Mouse (Mus musculus): ENCODE results near the gene Tnr. TPM values are rescaled to one million over a fixed set of nuclear protein-coding genes. Genes with fewer than 3 reads are reported as not detected.

Tnr gene
- polyA plus RNA-seq, 1 experiment, result not detected

DNA sequence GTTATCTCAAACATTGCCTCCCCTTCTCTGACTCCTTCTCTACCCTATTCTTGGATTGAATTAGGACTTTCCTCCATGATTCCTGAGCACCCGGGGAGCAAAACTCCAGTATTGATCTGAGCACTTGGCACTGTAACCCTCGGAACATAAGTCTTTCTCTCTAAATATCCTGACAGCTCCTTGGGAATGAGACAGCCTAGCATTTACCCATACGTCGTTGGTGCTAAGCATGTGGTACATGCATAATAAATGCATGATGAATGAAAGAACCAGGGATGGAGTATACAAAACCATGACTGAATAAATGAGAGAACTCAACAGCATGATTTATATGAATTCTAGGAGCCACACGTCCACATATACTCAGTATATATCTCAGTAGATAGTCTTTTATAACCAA, 226.8 kb downstream of the Tnr start:
- H3K4me1 ChIP-seq (ENCODE audit: control insufficient read depth, insufficient read depth, insufficient read length, low read length), result no peaks in the 10 kb centered on the region
- no peak overlapping the region for H3K27ac ChIP-seq (replicated peaks; ENCODE audit: low read depth, low read length)
- no peak overlapping the region for H3K4me3 ChIP-seq (ENCODE audit: insufficient read depth, low read depth, low read length)

DNA sequence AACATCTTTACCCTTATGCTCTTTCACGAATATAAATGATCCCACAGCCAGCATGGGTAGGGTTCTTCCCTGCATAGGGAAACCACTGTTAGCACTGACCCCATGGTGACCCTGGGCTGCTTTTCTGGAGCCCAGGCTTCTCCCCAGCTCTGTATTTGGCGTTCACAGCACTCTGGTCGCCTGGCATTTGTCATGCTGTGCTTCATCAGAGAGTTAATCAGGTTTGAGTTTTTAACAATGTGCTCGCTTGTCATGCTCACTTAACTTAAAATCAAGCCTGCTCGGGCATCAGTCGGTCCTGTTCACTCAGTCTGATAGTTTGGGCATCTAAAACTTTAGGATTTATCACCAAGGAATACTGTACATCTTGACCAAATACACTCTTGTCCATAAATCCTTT, 227.3 kb downstream of the Tnr start:
- Histone ChIP-seq H3K27ac (replicated peaks; ENCODE audit: low read depth, low read length) (no peak overlapping the region), H3K4me3 (ENCODE audit: insufficient read depth, low read depth, low read length) (no peak overlapping the region), H3K4me1 (ENCODE audit: control insufficient read depth, insufficient read depth, insufficient read length, low read length) (no peaks in the 10 kb centered on the region)

DNA sequence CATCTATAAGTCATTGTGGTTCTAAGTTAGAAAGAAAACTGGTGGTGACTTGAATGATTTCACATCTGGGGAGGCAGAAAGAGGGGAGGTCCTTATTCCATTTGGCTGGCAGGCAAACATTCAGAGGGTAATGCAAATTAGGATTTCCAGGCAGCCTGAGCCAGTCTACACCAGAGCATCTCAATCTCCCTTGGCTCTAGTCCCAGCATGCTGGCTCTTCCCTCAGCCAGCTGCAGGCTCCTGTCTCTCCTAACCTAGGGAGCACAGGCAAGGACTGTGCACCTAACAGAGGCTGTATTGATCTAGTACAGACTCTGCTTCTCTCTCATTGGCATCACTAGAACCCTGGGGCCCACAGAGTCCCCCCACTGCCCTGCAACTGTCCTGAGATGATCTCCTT, 237.4 kb downstream of the Tnr start:
- Histone ChIP-seq H3K4me1 (ENCODE audit: control insufficient read depth, insufficient read depth, insufficient read length, low read length) (no peaks in the 10 kb centered on the region), H3K4me3 (ENCODE audit: insufficient read depth, low read depth, low read length) (no peak overlapping the region), H3K27ac (replicated peaks; ENCODE audit: low read depth, low read length) (no peak overlapping the region)

DNA sequence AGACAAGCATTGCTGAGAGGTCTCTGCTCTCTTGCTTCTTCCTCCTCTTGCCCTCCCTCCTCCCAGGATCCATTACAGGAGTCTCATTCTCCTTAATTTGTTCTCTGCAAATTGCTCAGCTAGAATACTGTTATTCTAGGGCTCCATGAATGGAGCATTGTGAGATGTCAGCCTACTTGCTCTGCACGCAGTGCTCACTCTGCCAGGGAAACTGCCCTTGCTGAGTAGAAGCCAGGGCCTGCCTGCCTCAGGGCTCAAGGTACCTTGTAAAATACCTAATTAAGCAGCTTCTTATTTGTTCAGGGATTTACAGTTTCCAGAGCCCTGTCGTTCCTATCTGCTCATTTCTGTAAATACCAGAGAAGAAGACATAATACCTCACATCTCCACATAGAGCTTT, 240.3 kb downstream of the Tnr start:
- Histone ChIP-seq H3K4me1 (ENCODE audit: control insufficient read depth, insufficient read depth, insufficient read length, low read length) (no peaks in the 10 kb centered on the region), H3K4me3 (ENCODE audit: insufficient read depth, low read depth, low read length) (no peak overlapping the region), H3K27ac (replicated peaks; ENCODE audit: low read depth, low read length) (no peak overlapping the region)

DNA sequence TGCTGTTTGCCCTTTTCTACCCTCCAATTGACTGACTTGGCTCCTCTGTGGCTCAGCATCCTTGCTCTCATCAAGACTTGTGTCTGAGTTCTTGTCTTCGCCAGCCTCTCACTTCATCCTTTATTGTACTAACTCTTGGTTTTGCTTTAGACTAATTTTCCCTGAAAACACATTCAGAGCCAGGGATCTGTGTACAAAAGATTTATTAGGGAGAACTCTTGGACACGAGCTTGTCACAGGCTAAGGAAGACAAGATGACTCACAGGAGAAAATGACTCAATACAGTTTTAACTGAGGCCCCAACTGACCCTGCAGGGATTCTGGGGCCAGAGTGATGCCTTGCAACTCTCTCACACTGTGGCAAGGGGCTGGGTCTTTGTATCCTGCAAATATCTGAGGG, 241.3 kb downstream of the Tnr start:
- H3K27ac ChIP-seq (replicated peaks; ENCODE audit: low read depth, low read length), result no peak overlapping the region
- no peak overlapping the region for H3K4me3 ChIP-seq (ENCODE audit: insufficient read depth, low read depth, low read length)
- no peaks in the 10 kb centered on the region for H3K4me1 ChIP-seq (ENCODE audit: control insufficient read depth, insufficient read depth, insufficient read length, low read length)

DNA sequence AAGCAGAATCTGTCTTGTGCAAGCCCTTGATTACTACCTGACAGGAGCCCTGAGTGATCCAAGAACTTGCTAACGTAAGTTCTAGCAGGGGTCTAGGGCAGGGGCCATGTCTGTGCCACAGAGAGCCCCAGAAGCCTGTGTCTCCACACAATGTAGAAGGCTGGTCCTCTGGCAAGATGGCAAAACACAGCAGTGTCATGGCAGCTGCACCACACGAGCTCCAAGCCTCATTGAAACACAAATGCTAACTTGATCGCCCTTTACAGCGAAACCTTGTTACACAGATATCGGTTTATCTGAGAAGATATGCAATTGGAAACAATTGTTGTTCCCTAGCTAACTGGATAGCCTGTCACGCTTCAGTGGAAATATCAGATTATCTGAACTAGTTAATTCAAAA, 246.4 kb downstream of the Tnr start:
- Histone ChIP-seq H3K4me1 (ENCODE audit: control insufficient read depth, insufficient read depth, insufficient read length, low read length) (no peaks in the 10 kb centered on the region), H3K27ac (replicated peaks; ENCODE audit: low read depth, low read length) (no peak overlapping the region), H3K4me3 (ENCODE audit: insufficient read depth, low read depth, low read length) (no peak overlapping the region)

DNA sequence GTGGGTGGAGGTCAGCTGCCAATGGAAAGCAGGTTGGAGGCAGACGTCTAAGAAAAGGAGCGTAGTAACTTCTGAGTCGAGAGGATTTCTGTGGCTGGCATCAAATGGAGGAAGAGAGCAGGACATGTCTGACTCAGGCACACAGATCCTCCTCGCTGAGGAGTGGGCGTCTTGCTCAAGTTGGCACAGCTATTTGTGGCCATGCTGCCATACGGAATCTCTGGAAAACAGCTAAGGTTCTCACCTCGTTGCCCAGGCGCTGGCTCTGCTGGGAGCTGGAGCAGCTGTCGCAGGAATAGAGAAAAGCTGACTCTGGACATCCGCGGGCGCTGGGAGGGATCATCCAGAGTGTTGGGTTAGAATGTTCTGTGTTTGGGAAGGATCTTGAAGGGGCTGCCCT, 250.1 kb downstream of the Tnr start:
- Histone ChIP-seq H3K4me1 (ENCODE audit: control insufficient read depth, insufficient read depth, insufficient read length, low read length) (no peaks in the 10 kb centered on the region), H3K27ac (replicated peaks; ENCODE audit: low read depth, low read length) (no peak overlapping the region), H3K4me3 (ENCODE audit: insufficient read depth, low read depth, low read length) (no peak overlapping the region)

DNA sequence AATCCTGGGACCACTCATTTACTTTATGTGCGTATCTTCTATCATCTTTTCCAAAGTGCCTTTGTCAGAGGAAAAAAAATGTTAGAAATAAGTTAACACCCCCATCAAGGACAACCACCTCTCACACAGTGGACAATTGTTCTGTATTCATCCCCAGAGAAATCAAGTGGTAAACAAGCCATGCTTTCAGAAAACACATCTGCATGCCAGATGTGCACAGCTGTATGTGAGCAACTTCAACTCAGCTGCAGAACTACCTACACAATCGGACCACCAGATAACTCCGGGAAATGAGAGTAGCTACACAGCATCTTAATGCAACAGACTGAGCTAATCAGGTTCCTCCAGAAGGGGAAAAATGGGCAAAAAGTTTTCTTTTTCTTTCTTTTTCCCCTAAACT, 251.6 kb downstream of the Tnr start:
- Histone ChIP-seq H3K27ac (replicated peaks; ENCODE audit: low read depth, low read length) (no peak overlapping the region), H3K4me3 (ENCODE audit: insufficient read depth, low read depth, low read length) (no peak overlapping the region), H3K4me1 (ENCODE audit: control insufficient read depth, insufficient read depth, insufficient read length, low read length) (no peaks in the 10 kb centered on the region)

DNA sequence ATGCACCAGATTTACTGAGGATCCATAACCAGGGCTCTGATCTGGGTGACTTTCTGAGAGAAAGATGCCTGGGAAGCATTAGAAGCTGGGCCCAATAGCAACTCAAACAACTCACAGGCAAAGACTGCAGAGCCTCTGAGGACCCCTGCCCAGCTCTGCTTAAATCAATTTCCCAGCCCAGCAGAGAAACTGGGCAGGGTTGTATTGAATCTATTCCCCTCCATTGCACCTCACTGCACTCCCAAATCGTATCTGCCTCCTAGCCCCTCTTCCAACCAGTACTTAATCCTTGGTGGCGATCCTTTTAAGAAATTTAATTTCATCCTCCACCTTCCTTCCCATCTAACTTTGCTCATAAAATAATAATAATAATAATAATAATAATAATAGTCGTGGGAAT, 253.5 kb downstream of the Tnr start:
- no peak overlapping the region for H3K27ac ChIP-seq (replicated peaks; ENCODE audit: low read depth, low read length)
- no peaks in the 10 kb centered on the region for H3K4me1 ChIP-seq (ENCODE audit: control insufficient read depth, insufficient read depth, insufficient read length, low read length)
- no peak overlapping the region for H3K4me3 ChIP-seq (ENCODE audit: insufficient read depth, low read depth, low read length)

DNA sequence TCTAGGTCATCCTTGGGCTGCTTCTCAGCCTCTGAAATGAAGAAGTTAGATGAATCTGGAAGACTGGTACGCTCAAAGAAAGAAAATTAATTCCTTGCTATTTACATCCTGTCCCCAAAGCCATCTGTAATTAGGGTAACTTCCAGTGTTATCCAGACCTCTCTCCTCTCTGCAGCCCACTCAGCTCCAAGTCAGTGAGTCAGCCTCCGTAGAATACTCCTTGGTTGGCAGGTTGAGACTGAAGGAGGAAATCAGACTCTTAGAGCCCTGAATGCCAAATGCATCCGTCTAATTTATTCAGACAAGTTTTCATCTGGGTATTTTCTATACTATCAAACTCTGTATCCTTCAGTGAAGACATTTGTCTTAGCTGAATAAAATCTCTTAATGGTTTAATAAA, 255.9 kb downstream of the Tnr start:
- H3K4me1 ChIP-seq (ENCODE audit: control insufficient read depth, insufficient read depth, insufficient read length, low read length), result no peaks in the 10 kb centered on the region
- no peak overlapping the region for H3K27ac ChIP-seq (replicated peaks; ENCODE audit: low read depth, low read length)
- H3K4me3 ChIP-seq (ENCODE audit: insufficient read depth, low read depth, low read length), result no peak overlapping the region

DNA sequence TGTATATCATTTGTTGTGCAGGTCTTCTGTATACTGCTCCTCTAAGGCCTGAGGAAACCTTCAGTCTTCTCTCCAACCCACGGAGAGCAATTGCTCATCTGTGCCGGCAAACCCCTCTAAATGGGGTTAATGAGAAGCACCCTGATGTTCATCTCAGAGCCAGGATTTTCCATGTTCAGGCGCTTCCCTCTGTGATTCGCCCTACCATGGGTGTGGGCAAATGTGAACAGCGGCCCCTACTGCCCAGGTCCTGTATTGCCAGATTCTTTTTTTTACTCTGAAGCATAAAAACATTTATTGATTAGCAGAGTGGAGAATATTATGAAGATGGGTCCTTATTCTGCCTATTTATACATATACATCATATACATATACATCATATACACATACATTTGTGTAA, 260.3 kb downstream of the Tnr start:
- no peaks in the 10 kb centered on the region for H3K4me1 ChIP-seq (ENCODE audit: control insufficient read depth, insufficient read depth, insufficient read length, low read length)
- no peak overlapping the region for H3K4me3 ChIP-seq (ENCODE audit: insufficient read depth, low read depth, low read length)
- no peak overlapping the region for H3K27ac ChIP-seq (replicated peaks; ENCODE audit: low read depth, low read length)

DNA sequence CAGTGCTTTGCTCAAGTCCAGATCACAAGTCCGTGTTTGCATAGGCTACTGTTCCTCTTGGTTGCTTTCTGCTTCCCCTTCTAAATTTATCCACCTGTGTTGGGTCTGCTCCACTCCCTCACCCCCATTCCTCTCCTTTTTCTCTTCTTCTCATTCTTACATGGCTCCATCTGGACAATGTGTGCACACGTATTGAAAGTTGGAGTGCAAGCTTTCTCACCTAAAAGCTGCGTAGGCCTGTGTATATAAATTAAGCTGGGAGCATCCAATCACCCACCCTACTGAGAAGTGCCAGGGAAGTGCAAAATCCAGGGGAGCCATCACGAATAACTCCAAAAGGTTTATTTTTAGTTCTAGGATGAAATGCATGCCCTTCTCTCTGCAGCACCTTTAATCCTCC, 264.7 kb downstream of the Tnr start:
- Histone ChIP-seq H3K27ac (replicated peaks; ENCODE audit: low read depth, low read length) (no peak overlapping the region), H3K4me3 (ENCODE audit: insufficient read depth, low read depth, low read length) (no peak overlapping the region)

DNA sequence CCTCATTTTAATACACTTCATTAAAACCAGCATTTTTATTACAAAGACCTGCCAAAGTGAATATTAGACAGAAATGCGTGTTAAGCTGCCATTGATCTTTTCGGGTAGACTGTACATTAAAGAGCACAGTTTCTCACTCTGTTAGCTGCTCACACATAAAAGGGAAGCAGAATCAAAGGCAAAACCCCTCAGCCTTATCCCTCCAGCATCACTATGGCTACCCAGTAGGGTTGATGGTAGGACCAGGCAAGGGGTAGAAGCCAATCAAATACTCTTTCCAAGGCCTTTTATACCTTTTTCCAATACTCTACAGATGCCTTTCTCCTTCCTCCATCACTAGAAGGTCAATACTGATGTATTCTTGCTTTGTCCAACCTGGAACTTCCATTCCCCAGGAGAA, 269.0 kb downstream of the Tnr start:
- H3K4me3 ChIP-seq (ENCODE audit: insufficient read depth, low read depth, low read length), result no peak overlapping the region
- no peaks in the 10 kb centered on the region for H3K4me1 ChIP-seq (ENCODE audit: control insufficient read depth, insufficient read depth, insufficient read length, low read length)

More for the DNA sequence above, 264.7 kb downstream of the Tnr start:
- H3K4me1 ChIP-seq (ENCODE audit: control insufficient read depth, insufficient read depth, insufficient read length, low read length), result no peaks in the 10 kb centered on the region

DNA sequence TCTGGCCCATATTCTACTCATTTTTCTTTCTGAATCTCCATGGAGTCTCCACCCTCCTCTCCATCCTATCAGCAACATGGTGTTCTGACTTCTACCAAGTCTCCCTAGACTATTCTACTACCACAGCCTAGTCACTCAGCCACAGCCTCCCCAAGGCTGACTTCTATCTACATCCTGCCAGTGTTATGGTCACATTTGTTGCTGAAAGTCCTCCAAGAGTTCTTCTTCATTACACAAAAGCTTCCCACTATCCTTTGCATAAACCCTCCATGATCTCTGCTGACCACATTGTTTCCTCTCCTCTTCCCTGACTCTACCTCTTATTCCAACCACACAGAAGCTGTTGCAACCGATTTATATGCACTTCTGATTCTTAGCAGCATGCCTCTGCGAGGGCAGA, 272.5 kb downstream of the Tnr start:
- no peak overlapping the region for H3K27ac ChIP-seq (replicated peaks; ENCODE audit: low read depth, low read length)
- H3K4me1 ChIP-seq (ENCODE audit: control insufficient read depth, insufficient read depth, insufficient read length, low read length), result no peaks in the 10 kb centered on the region
- no peak overlapping the region for H3K4me3 ChIP-seq (ENCODE audit: insufficient read depth, low read depth, low read length)

More for the DNA sequence above, 269.0 kb downstream of the Tnr start:
- H3K27ac ChIP-seq (replicated peaks; ENCODE audit: low read depth, low read length), result no peak overlapping the region

DNA sequence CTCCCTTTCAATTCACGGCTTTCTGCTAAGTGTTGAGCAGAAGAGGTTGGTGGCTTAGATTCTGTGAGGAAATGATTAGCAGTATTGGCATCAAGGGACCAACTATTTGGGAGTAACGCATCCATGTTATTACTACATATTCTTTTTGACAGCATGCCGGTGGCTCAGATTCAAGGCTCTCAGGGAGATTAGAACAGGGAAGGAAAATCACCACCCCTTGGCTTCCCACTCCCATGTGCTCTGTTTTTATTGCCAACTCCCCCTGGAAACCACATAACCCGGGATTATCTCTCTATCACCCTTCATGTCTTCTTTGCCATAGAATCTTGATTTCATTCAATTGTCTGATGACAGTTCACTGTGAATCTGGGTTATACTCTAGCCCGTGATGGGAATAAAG, 276.8 kb downstream of the Tnr start:
- H3K27ac ChIP-seq (replicated peaks; ENCODE audit: low read depth, low read length), result no peak overlapping the region
- H3K4me1 ChIP-seq (ENCODE audit: control insufficient read depth, insufficient read depth, insufficient read length, low read length), result no peaks in the 10 kb centered on the region
- no peak overlapping the region for H3K4me3 ChIP-seq (ENCODE audit: insufficient read depth, low read depth, low read length)

DNA sequence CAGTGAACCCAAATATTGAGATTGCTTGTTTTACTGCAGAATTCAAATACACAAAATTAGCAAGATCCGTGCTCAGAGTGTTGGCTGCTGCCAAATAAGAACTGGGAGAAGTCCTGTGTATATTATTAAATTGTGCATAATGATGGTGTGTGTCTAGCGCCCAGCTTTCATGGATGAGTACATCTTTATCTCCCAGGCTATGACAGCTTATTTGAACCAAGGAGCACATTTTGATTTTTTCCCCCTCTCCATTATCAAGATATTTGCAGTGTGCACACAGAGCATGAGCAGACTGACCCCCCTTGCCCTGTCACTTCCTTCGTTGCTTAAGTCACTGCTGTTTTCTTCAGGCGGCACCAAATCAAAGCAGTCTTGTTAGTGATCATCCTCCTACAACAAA, 278.2 kb downstream of the Tnr start:
- Histone ChIP-seq H3K27ac (replicated peaks; ENCODE audit: low read depth, low read length) (no peak overlapping the region), H3K4me3 (ENCODE audit: insufficient read depth, low read depth, low read length) (no peak overlapping the region), H3K4me1 (ENCODE audit: control insufficient read depth, insufficient read depth, insufficient read length, low read length) (no peaks in the 10 kb centered on the region)

DNA sequence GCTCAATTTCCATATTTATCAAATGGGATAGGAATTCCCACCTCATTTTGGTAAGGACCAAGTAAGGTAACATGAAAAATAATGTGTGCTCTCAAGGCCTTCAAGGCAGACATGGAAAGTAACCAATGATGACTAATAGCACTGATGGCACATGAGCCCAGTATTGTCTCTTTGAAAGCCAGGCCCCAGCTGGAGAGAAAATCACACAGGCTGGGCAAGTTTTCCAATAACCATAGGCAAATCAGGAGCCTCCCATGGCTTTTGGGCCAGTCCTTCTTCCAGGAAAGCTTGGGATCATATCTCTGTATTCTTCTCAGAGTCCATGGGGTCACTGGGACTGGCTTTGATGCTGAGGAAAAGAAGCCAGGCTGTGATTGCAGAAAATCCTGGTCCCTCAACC, 280.1 kb downstream of the Tnr start:
- Histone ChIP-seq H3K4me3 (ENCODE audit: insufficient read depth, low read depth, low read length) (no peak overlapping the region), H3K27ac (replicated peaks; ENCODE audit: low read depth, low read length) (no peak overlapping the region), H3K4me1 (ENCODE audit: control insufficient read depth, insufficient read depth, insufficient read length, low read length) (no peaks in the 10 kb centered on the region)

Measured in brown adipose tissue, adult 24 weeks (tissue).